Mouse (Mus musculus) heart, embryonic 14.5 days (tissue): ENCODE data around the gene Rmnd1. TPM values are rescaled to one million over a fixed set of nuclear protein-coding genes. Genes with fewer than 3 reads are reported as not detected.

Source experiments
- ATAC-seq: fragments of 200-750 bp; cut with Nextera tagmentation; 2 replicates; pipeline ENCODE4 v1.8.0; 2017; ENCODE audit warnings: low read depth, moderate TSS enrichment; ENCODE audit not compliant: insufficient number of reproducible peaks, insufficient read depth, low FRiP score
- H3K27ac ChIP-seq, 2 experiments: fragments of 200-500 bp in 1 of 2; fragments of 300-500 bp in 1 of 2; sonication (generic) in 1 of 2; replicated peaks in 1 of 2; 2 replicates each; pipeline ENCODE4 v1.5.1; 2012 to 2014; ENCODE audit warnings: low read depth in 2 of 2, low read length in 2 of 2, control low read depth in 1 of 2, mild to moderate bottlenecking in 1 of 2, mixed read lengths in 1 of 2; ENCODE audit not compliant: control insufficient read depth in 1 of 2, insufficient read depth in 1 of 2
- H3K27me3 ChIP-seq: fragments of 300-500 bp; sonication (generic); 2 replicates; pipeline ENCODE4 v1.6.1; 2014; ENCODE audit warnings: mild to moderate bottlenecking, low read length, control low read depth; ENCODE audit not compliant: control insufficient read depth, insufficient read depth
- H3K36me3 ChIP-seq: fragments of 300-500 bp; sonication (generic); 2 replicates; pipeline ENCODE4 v1.6.1; 2014; ENCODE audit warnings: mild to moderate bottlenecking, control low read depth, low read length, mixed read lengths; ENCODE audit not compliant: control insufficient read depth, insufficient read depth
- H3K4me1 ChIP-seq, 2 experiments: fragments of 200-500 bp in 1 of 2; fragments of 300-500 bp in 1 of 2; sonication (generic) in 1 of 2; 2 replicates each; pipeline ENCODE4 v1.6.1; 2012 to 2014; ENCODE audit warnings: low read length in 2 of 2, control low read depth in 1 of 2, mixed read lengths in 1 of 2; ENCODE audit not compliant: control insufficient read depth in 2 of 2, insufficient read depth in 2 of 2
- H3K4me2 ChIP-seq: fragments of 300-500 bp; sonication (generic); 2 replicates; pipeline ENCODE4 v1.6.1; 2014; ENCODE audit warnings: mild to moderate bottlenecking, low read length
- H3K4me3 ChIP-seq, 2 experiments: fragments of 200-500 bp in 1 of 2; fragments of 300-500 bp in 1 of 2; sonication (generic) in 1 of 2; 2 replicates each; pipeline ENCODE4 v1.5.1; 2012 to 2014; ENCODE audit warnings: low read length in 2 of 2, mild to moderate bottlenecking in 2 of 2, control low read depth in 1 of 2, low read depth in 1 of 2, moderate library complexity in 1 of 2; ENCODE audit not compliant: control insufficient read depth in 1 of 2, insufficient read depth in 1 of 2
- H3K9ac ChIP-seq: fragments of 300-500 bp; sonication (generic); 2 replicates; pipeline ENCODE4 v1.6.1; 2014; ENCODE audit warnings: mild to moderate bottlenecking, low read length
- H3K9me3 ChIP-seq: fragments of 300-500 bp; sonication (generic); 2 replicates; pipeline ENCODE4 v1.6.1; 2016; ENCODE audit warnings: low read length, control low read depth; ENCODE audit not compliant: control insufficient read depth
- WGBS: fragments of 180-500 bp; shearing (Covaris S2); extraction: QIAGEN DNeasy Blood & Tissue Kit; methylation state at CpG from one replicate; pipeline ENCODE4 v1.1.7; 2014; 5-methylcytosine and 5-hydroxymethylcytosine counted together
- polyA plus RNA-seq: library from polyadenylated mRNA; unstranded; fragments of >200 nt; fragmentation: Nextera tagmentation; extraction: Ambion mirVana; gene quantifications from 2 replicates; pipeline ENCODE4 v1.2.1, GENCODE M21; 2014

Gene Rmnd1
- polyA plus RNA-seq, 1 experiment from 2014 or later, result 106 TPM

DNA sequence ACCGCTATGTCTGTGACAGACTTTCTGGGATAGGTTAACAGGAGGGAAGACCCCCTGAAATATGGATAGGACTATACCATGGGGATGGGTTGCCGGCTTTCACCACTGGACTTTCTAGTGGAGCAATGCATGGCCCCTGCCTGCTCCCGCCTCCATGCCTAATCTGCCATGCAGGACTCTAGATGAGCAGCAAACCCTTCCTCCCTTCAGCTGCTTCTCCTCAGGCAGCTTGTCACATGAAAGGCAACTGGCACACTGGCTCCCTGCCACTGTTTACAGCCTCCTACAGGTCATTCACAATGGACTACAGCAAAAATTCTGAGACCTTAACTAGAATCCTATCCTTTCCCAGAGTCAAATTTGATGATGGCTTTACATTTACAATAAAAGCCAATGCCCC is 1.4 kb downstream of the Rmnd1 start:
- WGBS, result 68% methylated on average over 3 of the region's 3 CpGs
- peak overlapping the region in 1 of 2 experiments; percentile 72; a peak in 2 of 4 replicates for H3K4me3 ChIP-seq
- no peak for ATAC-seq
- no peaks in the 10 kb centered on the region for H3K27me3 ChIP-seq
- H3K36me3 ChIP-seq, result peaks cover 43% of the 10 kb centered on the region
- 0 out of 4 replicates have a peak overlapping the region, but pooled peaks of 1 of the 2 experiments have one; percentile 76 for H3K27ac ChIP-seq
- peaks cover 6 to 19% of the 10 kb centered on the region in 2 experiments; a peak in 3 of 4 replicates for H3K4me1 ChIP-seq
- H3K4me2 ChIP-seq, result peak overlapping the region; percentile 89
- H3K9me3 ChIP-seq, result no peaks in the 10 kb centered on the region
- peak overlapping the region; percentile 93; the same call in 1 of the 2 replicates for H3K9ac ChIP-seq

DNA sequence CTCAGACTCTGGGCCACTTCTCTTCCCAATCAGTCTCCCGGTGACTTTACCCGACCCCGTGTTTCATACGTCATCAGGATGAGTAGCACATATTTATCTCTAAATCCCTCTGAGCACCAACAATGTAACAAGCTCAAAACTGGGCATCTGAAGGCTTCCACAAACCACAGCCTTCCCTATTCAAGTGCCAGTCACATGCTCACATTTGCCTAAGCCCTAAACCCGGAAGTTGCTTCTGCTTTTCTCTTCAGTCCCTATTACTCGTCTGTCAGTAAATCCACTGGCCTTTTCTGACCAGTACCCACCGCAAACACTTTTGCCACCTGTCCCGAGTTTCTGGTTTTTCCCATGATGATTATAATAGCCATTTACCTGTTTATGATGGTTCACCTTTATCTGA is 1.8 kb downstream of the Rmnd1 start:
- peaks cover 43% of the 10 kb centered on the region for H3K36me3 ChIP-seq
- H3K4me2 ChIP-seq, result peak overlapping the region; percentile 89; the same call in 1 of the 2 replicates
- no peak overlapping the region for H3K4me3 ChIP-seq
- H3K27me3 ChIP-seq, result no peaks in the 10 kb centered on the region
- peaks cover 6 to 19% of the 10 kb centered on the region in 2 experiments; a peak in 3 of 4 replicates for H3K4me1 ChIP-seq
- ATAC-seq, result no peak
- H3K27ac ChIP-seq, result no peak overlapping the region
- H3K9me3 ChIP-seq, result no peaks in the 10 kb centered on the region
- 88% methylated on average over 8 of the region's 8 CpGs for WGBS
- no peak overlapping the region for H3K9ac ChIP-seq

DNA sequence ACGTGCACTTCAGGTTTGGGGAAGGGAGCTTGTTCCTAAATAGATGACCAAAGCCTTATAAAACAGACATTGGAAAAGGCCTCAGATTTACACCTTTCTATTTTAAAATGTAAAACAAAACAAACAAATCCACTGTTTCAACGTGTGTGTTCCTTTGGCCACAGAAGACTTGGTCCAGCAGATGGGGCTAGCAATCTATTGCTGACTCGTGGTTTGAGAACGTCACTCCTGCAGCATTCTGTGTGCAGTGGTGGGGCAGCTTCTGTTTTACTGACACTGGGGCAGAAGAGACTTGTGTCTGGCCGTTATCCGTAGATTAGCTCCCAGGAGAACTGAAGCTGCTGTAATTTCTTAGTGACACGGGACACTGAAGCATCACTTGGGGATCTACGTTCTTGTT is 6.9 kb downstream of the Rmnd1 start:
- Histone ChIP-seq H3K9ac (no peak overlapping the region), H3K9me3 (no peaks in the 10 kb centered on the region), H3K27me3 (no peaks in the 10 kb centered on the region), H3K4me2 (no peak overlapping the region), H3K27ac (no peak overlapping the region), H3K36me3 (peaks cover 88% of the 10 kb centered on the region), H3K4me3 (no peak overlapping the region), H3K4me1 (0 out of 4 replicates have a peak, but pooled peaks cover 1 to 4% of the 10 kb centered on the region in 2 experiments)
- ATAC-seq, result no peak
- WGBS, result 73% methylated on average over 8 of the region's 8 CpGs

DNA sequence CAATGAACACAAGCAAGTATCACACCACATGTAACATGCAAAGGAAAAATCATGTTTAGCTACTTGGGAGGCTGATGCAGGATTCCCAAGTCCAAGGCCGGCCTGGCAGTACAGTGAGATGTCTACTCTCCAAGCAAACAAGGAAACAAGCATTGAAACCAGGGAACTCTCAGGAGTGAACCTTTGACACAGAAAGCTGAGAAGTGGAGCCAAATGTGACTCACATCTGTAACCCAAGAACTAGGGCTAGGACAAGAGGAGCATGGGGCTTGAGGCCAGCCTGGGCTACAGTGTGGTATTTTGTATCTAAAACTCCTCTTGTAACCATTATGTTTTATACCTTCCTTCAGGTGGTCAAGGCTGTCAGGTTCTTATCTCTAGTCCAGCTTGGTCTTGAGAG is 25.0 kb downstream of the Rmnd1 start:
- Histone ChIP-seq H3K9ac (no peak overlapping the region), H3K4me2 (no peak overlapping the region), H3K27ac (no peak overlapping the region), H3K36me3 (peaks cover 88% of the 10 kb centered on the region), H3K9me3 (no peaks in the 10 kb centered on the region), H3K4me1 (peaks cover 6 to 15% of the 10 kb centered on the region in 2 experiments; a peak in 3 of 4 replicates), H3K27me3 (no peaks in the 10 kb centered on the region), H3K4me3 (no peak overlapping the region)
- 89% methylated on average over 1 of the region's 1 CpGs for WGBS
- ATAC-seq, result no peak

- no peak overlapping the region for H3K4me3 ChIP-seq
- WGBS, result 15% methylated on average over 5 of the region's 5 CpGs
- H3K4me1 ChIP-seq, result peaks cover 6 to 15% of the 10 kb centered on the region in 2 experiments; a peak in 3 of 4 replicates
- H3K36me3 ChIP-seq, result peaks cover 86% of the 10 kb centered on the region
- no peaks in the 10 kb centered on the region for H3K27me3 ChIP-seq
- no peaks in the 10 kb centered on the region for H3K9me3 ChIP-seq
- peak; percentile 32; the same call in 1 of the 2 replicates for ATAC-seq
- H3K9ac ChIP-seq, result 0 out of 2 replicates have a peak overlapping the region, but pooled peaks have one; percentile 3
- no peak overlapping the region for H3K4me2 ChIP-seq
- H3K27ac ChIP-seq, result peak overlapping the region; percentile 35 to 54; a peak in 3 of 4 replicates
Measured at GRCm38 (mm10) chr10:4405511-4405910, 26.7 kb downstream of the Rmnd1 start.

- no peak overlapping the region for H3K4me3 ChIP-seq
- H3K4me1 ChIP-seq, result peaks cover 6 to 15% of the 10 kb centered on the region in 2 experiments; a peak in 3 of 4 replicates
- H3K27ac ChIP-seq, result peak overlapping the region; percentile 35 to 54; a peak in 3 of 4 replicates
- H3K36me3 ChIP-seq, result peaks cover 86% of the 10 kb centered on the region
- WGBS, result 52% methylated on average over 5 of the region's 5 CpGs
- ATAC-seq, result no peak; the same call in 1 of the 2 replicates
- no peak overlapping the region for H3K9ac ChIP-seq
- H3K27me3 ChIP-seq, result no peaks in the 10 kb centered on the region
- H3K9me3 ChIP-seq, result no peaks in the 10 kb centered on the region
- no peak overlapping the region for H3K4me2 ChIP-seq
Measured at GRCm38 (mm10) chr10:4404895-4405491, 27.2 kb downstream of the Rmnd1 start.

DNA sequence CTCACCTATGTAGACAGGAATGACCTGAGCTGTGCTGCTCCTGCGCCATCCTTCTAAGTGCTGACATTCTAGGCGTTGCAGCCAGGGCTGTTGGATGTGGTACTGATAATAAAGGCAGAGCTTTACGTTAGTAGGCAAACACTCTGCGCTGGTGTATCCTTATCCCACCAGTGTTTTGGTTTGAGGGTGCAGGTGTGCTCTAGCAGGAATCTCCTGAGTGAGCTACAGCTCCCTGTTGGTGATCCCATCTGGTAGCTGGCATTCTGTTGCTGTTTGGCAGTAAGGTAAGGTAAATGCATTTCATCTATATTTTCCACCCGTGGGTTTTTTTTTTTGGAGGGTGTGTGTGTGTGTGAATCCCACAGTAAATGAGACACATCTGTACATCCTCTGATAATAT is 34.1 kb downstream of the Rmnd1 start:
- Histone ChIP-seq H3K36me3 (peaks cover 73% of the 10 kb centered on the region), H3K27ac (no peak overlapping the region), H3K27me3 (no peaks in the 10 kb centered on the region), H3K4me2 (no peak overlapping the region), H3K9me3 (no peaks in the 10 kb centered on the region), H3K4me3 (no peak overlapping the region), H3K9ac (no peak overlapping the region), H3K4me1 (no peaks in the 10 kb centered on the region; a peak in 1 of 4 replicates)
- WGBS, result 69% methylated on average over 5 of the region's 5 CpGs
- no peak for ATAC-seq
